Mouse (Mus musculus) testis, adult 2 months (tissue): ENCODE results near the gene Susd1.

Experiments
- CTCF ChIP-seq: fragments of 200-500 bp; IDR thresholded peaks from 2 replicates; pipeline ENCODE4 v1.5.1; 2012; ENCODE audit warnings: low read depth, mild to moderate bottlenecking, inconsistent platforms, low read length, moderate library complexity; ENCODE audit not compliant: control insufficient read depth, insufficient read depth, insufficient replicate concordance
- POLR2A ChIP-seq: fragments of 200-500 bp; IDR thresholded peaks from 2 replicates; pipeline ENCODE4 v1.6.1; 2012; ENCODE audit warnings: low read depth, mild to moderate bottlenecking, inconsistent platforms, low read length, moderate library complexity; ENCODE audit not compliant: control insufficient read depth

GRCm38 (mm10) chr4:59314939-59315552 is 123.4 kb downstream of the Susd1 start:
- TF ChIP-seq CTCF = no peak
- TF ChIP-seq POLR2A = no peak
